Mouse (Mus musculus) forebrain, embryonic 13.5 days (tissue): ENCODE measurements around the gene Mrps16. TPM values are rescaled to one million over a fixed set of nuclear protein-coding genes. Genes with fewer than 3 reads are reported as not detected.
A peak's percentile ranks its signal among the peaks of the same experiment; 100 is the strongest.

ENCODE experiments used
- ATAC-seq: fragments of 200-750 bp; cut with Nextera tagmentation; 2 replicates; pipeline ENCODE4 v1.8.0; 2017
- H3K27ac ChIP-seq: fragments of 300-500 bp; sonication (generic); 2 replicates; pipeline ENCODE4 v1.5.1; 2015; ENCODE audit warnings: inconsistent platforms, mild to moderate bottlenecking, moderate library complexity
- H3K27me3 ChIP-seq: fragments of 300-500 bp; sonication (generic); 2 replicates; pipeline ENCODE4 v1.6.1; 2015; ENCODE audit warnings: mild to moderate bottlenecking, inconsistent platforms
- H3K36me3 ChIP-seq: fragments of 300-500 bp; sonication (generic); 2 replicates; pipeline ENCODE4 v1.6.1; 2015; ENCODE audit warnings: mild to moderate bottlenecking, inconsistent platforms; ENCODE audit not compliant: poor library complexity, severe bottlenecking
- H3K4me1 ChIP-seq: fragments of 300-500 bp; sonication (generic); 2 replicates; pipeline ENCODE4 v1.6.1; 2015; ENCODE audit warnings: inconsistent platforms
- H3K4me2 ChIP-seq: fragments of 300-500 bp; sonication (generic); 2 replicates; pipeline ENCODE4 v1.6.1; 2015; ENCODE audit warnings: inconsistent platforms, mild to moderate bottlenecking, moderate library complexity
- H3K4me3 ChIP-seq: fragments of 300-500 bp; sonication (generic); 2 replicates; pipeline ENCODE4 v1.5.1; 2015; ENCODE audit warnings: mild to moderate bottlenecking, inconsistent platforms
- H3K9ac ChIP-seq: fragments of 300-500 bp; sonication (generic); 2 replicates; pipeline ENCODE4 v1.6.1; 2015; ENCODE audit warnings: mild to moderate bottlenecking, inconsistent platforms
- H3K9me3 ChIP-seq: fragments of 300-500 bp; sonication (generic); replicated peaks from 2 replicates; pipeline ENCODE4 v1.6.1; 2016; ENCODE audit warnings: inconsistent platforms
- WGBS: fragments of 180-500 bp; shearing (Covaris S2); methylation state at CpG from one replicate; pipeline ENCODE4 v1.1.7; 2015; 5-methylcytosine and 5-hydroxymethylcytosine counted together
- polyA plus RNA-seq: library from polyadenylated mRNA; unstranded; fragments of >200 nt; fragmentation: Nextera tagmentation; extraction: Ambion mirVana; gene quantifications from 2 replicates; pipeline ENCODE4 v1.2.1, GENCODE M21; 2015

Mrps16 gene
- polyA plus RNA-seq, 1 experiment from 2014 or later, result 60.1 TPM

DNA sequence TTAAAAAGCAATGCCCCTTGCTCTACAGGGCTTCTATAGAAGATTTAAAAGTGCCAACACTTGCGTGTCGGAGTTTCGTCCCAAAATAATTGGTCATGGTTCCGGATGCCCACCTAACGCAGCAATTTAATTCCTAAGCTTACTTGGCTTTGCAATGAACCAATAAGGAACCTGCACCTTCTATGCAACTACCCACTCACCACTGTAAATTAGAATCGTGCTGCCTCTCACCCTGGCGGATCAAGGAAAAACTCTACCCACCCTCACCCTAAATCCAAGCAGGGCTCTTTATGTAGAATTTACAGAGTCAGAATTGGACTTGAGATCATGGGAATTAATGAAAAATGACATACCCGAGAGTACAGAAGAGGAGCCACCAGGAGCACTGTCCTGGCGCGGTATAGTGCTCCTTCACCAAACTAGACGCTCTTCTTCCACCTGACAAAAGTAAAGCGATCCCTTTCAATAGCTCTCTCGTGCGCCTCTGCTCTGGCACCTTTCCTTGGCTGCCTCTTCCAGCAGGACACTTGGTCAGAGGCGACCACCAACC, 45.9 kb downstream of the Mrps16 start:
- ATAC-seq, result peak; percentile 40
- 6% methylated on average over 15 of the region's 15 CpGs for WGBS

GRCm38 (mm10) chr14:20345885-20346284, 47.5 kb downstream of the Mrps16 start:
- 90% methylated on average over 9 of the region's 9 CpGs for WGBS
- no peaks in the 10 kb centered on the region for H3K9me3 ChIP-seq
- ATAC-seq, result no peak

More for the DNA sequence above, 45.9 kb downstream of the Mrps16 start:
- Histone ChIP-seq H3K9ac (peak overlapping the region; percentile 96), H3K4me1 (peaks cover 27% of the 10 kb centered on the region), H3K9me3 (no peaks in the 10 kb centered on the region), H3K4me2 (peak overlapping the region; percentile 82), H3K36me3 (peaks cover 31% of the 10 kb centered on the region), H3K27me3 (no peaks in the 10 kb centered on the region), H3K27ac (peak overlapping the region; percentile 91), H3K4me3 (peak overlapping the region; percentile 90)

DNA sequence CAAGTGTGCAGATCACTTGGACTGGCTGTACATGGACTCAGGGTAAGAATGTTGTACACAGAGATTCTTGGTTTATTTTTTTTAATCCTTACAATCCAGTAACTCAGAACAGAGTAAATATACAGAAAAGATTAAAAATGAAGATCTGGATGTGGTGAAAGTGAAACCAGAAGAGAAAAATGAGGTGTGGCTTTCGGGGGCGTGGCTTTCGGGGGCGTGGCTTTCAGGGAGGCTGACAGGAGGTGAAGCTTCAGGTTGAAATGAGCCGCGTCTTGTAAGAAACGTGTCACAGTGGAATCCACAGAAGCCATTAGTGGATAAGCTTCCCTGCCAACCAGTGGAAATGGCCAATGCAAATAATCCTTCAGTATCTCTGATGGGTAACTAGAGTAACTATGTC, 52.6 kb downstream of the Mrps16 start:
- no peaks in the 10 kb centered on the region for H3K9me3 ChIP-seq
- peaks cover 58% of the 10 kb centered on the region for H3K36me3 ChIP-seq
- H3K4me2 ChIP-seq, result no peak overlapping the region
- H3K9ac ChIP-seq, result no peak overlapping the region
- ATAC-seq, result no peak
- H3K27me3 ChIP-seq, result no peaks in the 10 kb centered on the region
- H3K27ac ChIP-seq, result no peak overlapping the region
- H3K4me3 ChIP-seq, result no peak overlapping the region
- 90% methylated on average over 7 of the region's 7 CpGs for WGBS
- H3K4me1 ChIP-seq, result peaks cover 5% of the 10 kb centered on the region; the same call in 1 of the 2 replicates

More at GRCm38 (mm10) chr14:20345885-20346284, 47.5 kb downstream of the Mrps16 start:
- no peaks in the 10 kb centered on the region for H3K27me3 ChIP-seq
- H3K4me1 ChIP-seq, result peaks cover 27% of the 10 kb centered on the region
- peaks cover 29% of the 10 kb centered on the region for H3K36me3 ChIP-seq
- peak overlapping the region; percentile 38; the same call in 1 of the 2 replicates for H3K9ac ChIP-seq
- no peak overlapping the region for H3K4me2 ChIP-seq
- H3K4me3 ChIP-seq, result no peak overlapping the region
- no peak overlapping the region for H3K27ac ChIP-seq

GRCm38 (mm10) chr14:20340149-20340548, 53.3 kb downstream of the Mrps16 start:
- H3K4me1 ChIP-seq, result 0 out of 2 replicates have a peak, but pooled peaks cover under 1% of the 10 kb centered on the region
- H3K27ac ChIP-seq, result no peak overlapping the region
- no peaks in the 10 kb centered on the region for H3K9me3 ChIP-seq
- peaks cover 58% of the 10 kb centered on the region for H3K36me3 ChIP-seq
- no peaks in the 10 kb centered on the region for H3K27me3 ChIP-seq
- H3K4me3 ChIP-seq, result no peak overlapping the region
- ATAC-seq, result no peak
- 84% methylated on average over 8 of the region's 8 CpGs for WGBS
- H3K9ac ChIP-seq, result no peak overlapping the region
- H3K4me2 ChIP-seq, result no peak overlapping the region

GRCm38 (mm10) chr14:20339415-20339814, 54.0 kb downstream of the Mrps16 start:
- Histone ChIP-seq H3K9ac (no peak overlapping the region), H3K4me1 (no peaks in the 10 kb centered on the region), H3K27ac (no peak overlapping the region), H3K4me2 (no peak overlapping the region), H3K9me3 (no peaks in the 10 kb centered on the region), H3K36me3 (peaks cover 60% of the 10 kb centered on the region), H3K27me3 (no peaks in the 10 kb centered on the region), H3K4me3 (no peak overlapping the region)
- 98% methylated on average over 5 of the region's 5 CpGs for whole genome bisulfite sequencing
- no peak for ATAC-seq

Other genes starting within 250 kb of the Mrps16 start
- gene Kcnk5, start 211.8 kb downstream of the Mrps16 start, polyA plus RNA-seq, result 7.3 and 9.0 TPM in 2 replicates
- gene Kcnk16, start 124.4 kb downstream of the Mrps16 start, polyA plus RNA-seq, result not detected in 2 replicates
- gene Nudt13, start 98.9 kb downstream of the Mrps16 start, polyA plus RNA-seq, result 15.8 and 16.4 TPM in 2 replicates
- 55.9 and 58.8 TPM in 2 replicates for gene Ecd, start 45.5 kb downstream of the Mrps16 start, polyA plus RNA-seq
- 45.2 and 45.3 TPM in 2 replicates for gene Fam149b, start 45.5 kb downstream of the Mrps16 start, polyA plus RNA-seq
- gene Dnajc9, start 4.7 kb downstream of the Mrps16 start, polyA plus RNA-seq, result 270 and 277 TPM in 2 replicates
- gene Cfap70, start 58.6 kb upstream of the Mrps16 start, polyA plus RNA-seq, result 0.45 and 1.6 TPM in 2 replicates
- 8.5 and 9.9 TPM in 2 replicates for gene Anxa7, start 86.5 kb upstream of the Mrps16 start, polyA plus RNA-seq
- 0.89 and 1.3 TPM in 2 replicates for gene Mss51, start 103.3 kb upstream of the Mrps16 start, polyA plus RNA-seq
- gene Ppp3cb, start 152.9 kb upstream of the Mrps16 start, polyA plus RNA-seq, result 71.9 and 73.7 TPM in 2 replicates
- 8.1 and 10.1 TPM in 2 replicates for gene Usp54, start 247.4 kb upstream of the Mrps16 start, polyA plus RNA-seq